Mouse (Mus musculus) small intestine, adult 2 months (tissue): ENCODE measurements around the gene BC048403. TPM values are rescaled to one million over a fixed set of nuclear protein-coding genes. Genes with fewer than 3 reads are reported as not detected.

Source experiments
- H3K27ac ChIP-seq: fragments of 200-500 bp; 2 replicates; pipeline ENCODE4 v1.5.1; 2012; ENCODE audit warnings: low read depth, low read length, control low read depth, inconsistent platforms; ENCODE audit not compliant: insufficient read depth
- H3K27me3 ChIP-seq: fragments of 200-500 bp; 2 replicates; pipeline ENCODE4 v1.6.1; 2012; ENCODE audit warnings: mild to moderate bottlenecking, moderate library complexity, low read length, inconsistent platforms; ENCODE audit not compliant: control insufficient read depth, insufficient read depth
- H3K36me3 ChIP-seq: fragments of 200-500 bp; 2 replicates; pipeline ENCODE4 v1.6.1; 2012; ENCODE audit warnings: mild to moderate bottlenecking, low read length, control low read depth, inconsistent platforms; ENCODE audit not compliant: control insufficient read depth, insufficient read depth
- H3K4me1 ChIP-seq: fragments of 200-500 bp; 2 replicates; pipeline ENCODE4 v1.6.1; 2012; ENCODE audit warnings: low read length, inconsistent platforms, mixed read lengths; ENCODE audit not compliant: control insufficient read depth, insufficient read depth, insufficient read length
- H3K4me3 ChIP-seq: fragments of 200-500 bp; 2 replicates; pipeline ENCODE4 v1.5.1; 2012; ENCODE audit warnings: low read depth, mild to moderate bottlenecking, control low read depth, inconsistent platforms, low read length, moderate library complexity
- CTCF ChIP-seq: fragments of 200-500 bp; IDR thresholded peaks from 2 replicates; pipeline ENCODE4 v1.5.1; 2012; ENCODE audit warnings: low read depth, mild to moderate bottlenecking, control low read depth, inconsistent platforms, low read length, moderate library complexity, mixed read lengths; ENCODE audit not compliant: insufficient replicate concordance, insufficient read length; ENCODE audit errors: extremely low read depth
- POLR2A ChIP-seq: fragments of 200-500 bp; IDR thresholded peaks from 2 replicates; pipeline ENCODE4 v1.6.1; 2012; ENCODE audit warnings: low read depth, mild to moderate bottlenecking, control low read depth, inconsistent platforms, low read length, moderate library complexity
- WGBS: fragments of 180-500 bp; shearing (Covaris S2); methylation state at CpG from one replicate; pipeline ENCODE4 v1.1.7; 2018; 5-methylcytosine and 5-hydroxymethylcytosine counted together
- polyA plus RNA-seq: library from polyadenylated mRNA; depleted of rRNA; stranded (reverse); fragments of >200 nt; gene quantifications from 2 replicates; pipeline ENCODE4 v1.2.3, GENCODE M21; 2012

The BC048403 gene
- polyA plus RNA-seq, 1 experiment: 2.0 TPM

DNA sequence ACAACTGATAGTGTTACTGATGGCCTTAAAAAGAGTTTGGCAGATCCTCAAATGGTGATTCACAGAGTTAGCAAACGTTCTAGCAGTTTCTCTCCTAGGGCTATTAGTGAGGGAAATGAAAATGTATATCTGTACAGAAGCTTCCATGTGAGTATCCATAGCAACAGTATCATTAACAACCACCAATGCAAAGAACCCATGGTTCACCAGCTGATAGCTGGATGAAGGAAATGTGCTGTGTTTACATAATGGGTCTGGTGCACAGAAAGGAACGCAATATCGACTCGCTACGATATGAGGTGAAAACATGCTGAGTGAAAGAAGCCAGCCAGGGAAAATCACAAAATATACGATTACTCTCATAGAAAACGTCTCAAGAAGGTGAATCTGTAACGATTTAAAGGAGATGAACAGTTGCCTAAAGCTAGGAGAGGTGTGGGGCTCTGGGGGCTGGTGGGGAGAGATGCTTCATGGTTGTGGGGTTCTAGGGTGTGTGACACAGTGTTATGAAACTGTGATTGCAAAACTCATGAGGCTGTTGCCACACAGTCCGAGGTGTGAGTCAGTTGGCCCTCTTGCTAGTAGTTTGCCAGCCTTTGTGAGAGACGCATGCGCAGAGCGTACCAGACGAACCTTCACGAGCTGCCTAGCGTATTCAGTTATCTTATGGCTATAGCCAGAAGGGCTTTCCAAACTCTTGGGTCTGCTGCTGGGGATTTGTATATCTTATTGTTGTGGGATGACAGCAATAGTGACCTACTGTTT is 34.2 kb upstream of the BC048403 start:
- Histone ChIP-seq H3K4me3 (no peak overlapping the region), H3K4me1 (no peaks in the 10 kb centered on the region), H3K27ac (no peak overlapping the region), H3K27me3 (no peaks in the 10 kb centered on the region), H3K36me3 (no peaks in the 10 kb centered on the region)
- TF ChIP-seq CTCF (no peak), POLR2A (no peak)
- WGBS: 70% methylated on average over 15 of the region's 15 CpGs

DNA sequence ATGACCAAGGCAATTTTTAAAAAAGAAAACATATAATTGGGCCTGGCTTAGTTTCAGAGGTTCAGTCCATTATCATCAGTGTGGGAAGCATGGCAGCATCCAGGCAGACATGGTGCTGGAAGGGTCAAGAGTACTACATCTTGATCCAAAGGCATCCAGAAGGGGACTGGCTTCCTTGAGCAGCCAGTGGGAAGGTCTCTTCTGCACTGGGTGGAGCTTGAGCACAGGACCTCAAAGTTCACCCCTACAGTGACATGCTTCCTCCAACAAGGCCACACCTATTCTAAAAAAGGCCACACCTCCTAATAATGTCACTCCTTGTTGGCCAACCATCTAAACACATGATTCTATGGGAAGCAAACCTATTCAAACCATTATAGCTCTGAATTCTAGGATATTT is 22.9 kb upstream of the BC048403 start:
- H3K27ac ChIP-seq: no peak overlapping the region
- no peak overlapping the region for H3K4me3 ChIP-seq
- no peaks in the 10 kb centered on the region for H3K36me3 ChIP-seq
- H3K4me1 ChIP-seq: no peaks in the 10 kb centered on the region
- no peaks in the 10 kb centered on the region for H3K27me3 ChIP-seq
- TF ChIP-seq CTCF: no peak
- no peak for TF ChIP-seq POLR2A

DNA sequence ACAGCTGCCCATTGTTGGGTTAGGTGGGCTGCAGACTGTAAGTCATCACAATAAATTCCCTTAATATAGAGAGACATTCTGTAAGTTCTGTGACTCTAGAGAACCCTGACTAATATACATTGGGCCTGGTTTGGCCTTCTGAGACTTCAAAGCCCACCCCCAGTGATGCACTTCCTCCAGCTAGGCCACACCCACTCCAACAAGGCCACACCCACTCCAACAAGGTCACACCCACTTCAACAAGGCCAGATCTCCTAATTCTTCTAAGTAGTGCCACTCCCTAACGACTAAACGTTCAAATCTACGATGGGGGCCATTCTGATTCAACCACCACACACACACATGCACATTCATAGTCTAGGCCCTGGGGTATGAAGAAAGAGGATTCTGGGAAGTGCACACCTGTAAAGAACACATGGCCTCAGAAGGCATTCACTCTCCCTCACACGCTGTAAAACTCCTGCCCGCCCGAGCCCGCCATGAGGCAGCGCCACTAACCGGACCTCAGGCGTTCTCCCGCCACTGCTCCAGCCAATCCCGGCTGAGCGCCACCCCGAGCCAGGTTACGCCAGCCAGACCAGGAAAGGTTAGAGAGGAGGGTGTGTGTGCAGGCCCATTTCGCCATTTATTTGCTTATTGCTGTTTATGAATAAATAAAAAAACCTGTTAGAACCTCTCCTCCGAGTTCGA is 20.7 kb upstream of the BC048403 start:
- no peak overlapping the region for H3K27ac ChIP-seq
- H3K4me3 ChIP-seq: no peak overlapping the region
- no peaks in the 10 kb centered on the region for H3K27me3 ChIP-seq
- TF ChIP-seq CTCF: no peak
- no peak for TF ChIP-seq POLR2A
- no peaks in the 10 kb centered on the region for H3K36me3 ChIP-seq
- no peaks in the 10 kb centered on the region for H3K4me1 ChIP-seq
- 93% methylated on average over 18 of the region's 18 CpGs for WGBS

DNA sequence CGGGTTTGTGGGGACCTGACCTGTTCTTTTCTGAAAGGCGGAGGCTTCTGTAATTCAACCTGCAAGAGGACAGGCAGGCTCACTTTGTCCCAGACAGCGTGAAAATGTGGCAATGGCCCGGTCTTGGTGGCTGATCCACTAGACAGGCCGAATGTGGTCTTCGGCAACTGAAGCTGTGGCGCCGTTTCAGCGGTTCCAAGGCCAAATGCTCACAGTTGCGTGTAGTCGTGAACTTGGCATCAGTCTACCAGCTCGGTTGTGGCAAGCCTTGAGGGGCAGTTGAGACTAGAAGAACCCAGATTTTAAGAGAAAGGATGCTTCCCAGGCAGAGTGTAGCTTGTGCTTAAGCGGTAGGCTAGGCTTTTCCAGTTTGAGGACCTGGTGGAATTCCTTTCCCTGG is 19.0 kb upstream of the BC048403 start:
- WGBS: 96% methylated on average over 13 of the region's 13 CpGs
- Histone ChIP-seq H3K4me3 (no peak overlapping the region), H3K4me1 (no peaks in the 10 kb centered on the region), H3K36me3 (no peaks in the 10 kb centered on the region), H3K27ac (no peak overlapping the region), H3K27me3 (no peaks in the 10 kb centered on the region)
- no peak for TF ChIP-seq POLR2A
- TF ChIP-seq CTCF: no peak

DNA sequence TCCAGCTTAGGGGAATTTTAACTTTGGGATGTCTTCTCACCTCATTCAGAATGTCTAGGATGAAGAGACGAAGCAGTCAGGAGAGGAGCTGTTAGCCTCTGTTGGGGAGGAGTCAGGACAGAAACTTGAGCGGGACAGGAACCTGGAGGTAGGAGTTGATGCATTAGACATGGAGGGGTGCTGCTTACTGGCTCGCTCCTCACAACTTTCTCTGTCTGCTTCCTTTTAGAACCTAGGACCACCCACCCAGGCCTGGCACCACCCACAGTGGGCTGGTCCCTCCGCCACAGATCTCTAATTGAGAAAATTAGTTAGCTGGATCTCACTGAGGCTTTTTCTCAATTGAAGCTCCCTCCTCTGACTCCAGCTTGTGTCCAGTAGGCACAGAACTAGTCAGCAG is 13.2 kb upstream of the BC048403 start:
- H3K27ac ChIP-seq: no peak overlapping the region
- no peaks in the 10 kb centered on the region for H3K36me3 ChIP-seq
- H3K27me3 ChIP-seq: no peaks in the 10 kb centered on the region
- 74% methylated on average over 4 of the region's 4 CpGs for WGBS
- no peak for TF ChIP-seq CTCF
- no peaks in the 10 kb centered on the region for H3K4me1 ChIP-seq
- no peak overlapping the region for H3K4me3 ChIP-seq

DNA sequence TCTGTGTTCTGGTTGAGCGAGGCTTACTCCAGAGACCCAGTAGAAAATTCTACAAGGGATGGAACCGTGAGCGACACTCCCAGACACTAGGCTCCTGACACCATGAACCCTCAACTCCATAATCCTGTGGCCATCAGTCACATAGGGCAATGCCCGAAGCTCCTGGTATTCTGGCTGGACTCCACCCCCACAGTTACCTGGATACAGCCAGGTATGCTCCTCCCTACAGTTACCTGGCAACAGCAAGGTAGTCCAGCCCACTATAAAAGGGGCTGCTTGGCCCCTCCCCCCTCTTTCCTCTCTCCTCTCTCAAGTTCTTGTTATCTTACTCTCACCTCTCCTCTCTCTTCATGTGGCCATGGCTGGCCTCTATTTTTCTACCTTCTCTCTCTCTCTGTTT is 12.6 kb upstream of the BC048403 start:
- Histone ChIP-seq H3K4me3 (no peak overlapping the region), H3K27me3 (no peaks in the 10 kb centered on the region), H3K27ac (no peak overlapping the region), H3K4me1 (no peaks in the 10 kb centered on the region), H3K36me3 (no peaks in the 10 kb centered on the region)
- no peak for TF ChIP-seq POLR2A
- no peak for TF ChIP-seq CTCF
- 62% methylated on average over 4 of the region's 4 CpGs for WGBS

DNA sequence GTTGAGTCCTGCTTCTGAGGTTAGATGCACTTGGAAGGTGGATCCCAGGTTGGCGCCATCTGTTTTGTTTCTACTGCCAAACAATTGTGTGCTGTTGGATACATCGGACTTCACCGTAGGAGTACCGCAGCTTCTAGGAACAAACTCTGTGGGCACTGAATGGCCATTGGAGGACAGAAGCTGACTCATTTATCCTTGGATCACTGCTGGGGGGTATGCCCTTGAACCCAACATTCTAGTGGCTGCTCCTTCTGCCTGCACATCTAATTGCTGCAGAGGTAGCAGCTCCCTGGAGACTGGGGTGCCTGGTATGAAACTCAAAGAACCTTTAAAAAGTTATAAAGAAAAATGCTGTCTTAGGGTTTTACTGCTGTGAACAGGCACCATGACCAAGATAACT is 11.5 kb upstream of the BC048403 start:
- 96% methylated on average over 4 of the region's 4 CpGs for WGBS
- H3K4me3 ChIP-seq: no peak overlapping the region
- TF ChIP-seq POLR2A (no peak), CTCF (no peak)
- no peaks in the 10 kb centered on the region for H3K36me3 ChIP-seq
- no peaks in the 10 kb centered on the region for H3K4me1 ChIP-seq
- no peaks in the 10 kb centered on the region for H3K27me3 ChIP-seq
- no peak overlapping the region for H3K27ac ChIP-seq
